Mouse (Mus musculus) hindbrain, embryonic 12.5 days (tissue): ENCODE measurements at regions not wholly inside any gene's neighbourhood (a gene's known extent, or its start where the extent isn't known, plus 50 kb on each side); places are given as distances from the start of the nearest gene placed in this dataset.

Experiments
- ATAC-seq: fragments of 200-750 bp; cut with Nextera tagmentation; 2 replicates; pipeline ENCODE4 v1.8.0; 2017; ENCODE audit warnings: moderate TSS enrichment; ENCODE audit not compliant: low FRiP score
- H3K27ac ChIP-seq: fragments of 300-500 bp; sonication (generic); 2 replicates; pipeline ENCODE4 v1.5.1; 2016; ENCODE audit warnings: mild to moderate bottlenecking
- H3K27me3 ChIP-seq: fragments of 300-500 bp; sonication (generic); 2 replicates; pipeline ENCODE4 v1.6.1; 2016; ENCODE audit warnings: mild to moderate bottlenecking
- H3K36me3 ChIP-seq: fragments of 300-500 bp; sonication (generic); 2 replicates; pipeline ENCODE4 v1.6.1; 2016; ENCODE audit warnings: mild to moderate bottlenecking
- H3K4me1 ChIP-seq: fragments of 300-500 bp; sonication (generic); 2 replicates; pipeline ENCODE4 v1.6.1; 2016
- H3K4me2 ChIP-seq: fragments of 300-500 bp; sonication (generic); replicated peaks from 2 replicates; pipeline ENCODE4 v1.6.1; 2016; ENCODE audit warnings: mild to moderate bottlenecking
- H3K4me3 ChIP-seq: fragments of 300-500 bp; sonication (generic); 2 replicates; pipeline ENCODE4 v1.5.1; 2016; ENCODE audit warnings: mild to moderate bottlenecking
- H3K9ac ChIP-seq: fragments of 300-500 bp; sonication (generic); 2 replicates; pipeline ENCODE4 v1.6.1; 2016; ENCODE audit warnings: mild to moderate bottlenecking, moderate library complexity
- H3K9me3 ChIP-seq: fragments of 300-500 bp; sonication (generic); replicated peaks from 2 replicates; pipeline ENCODE4 v1.6.1; 2016; ENCODE audit warnings: mild to moderate bottlenecking
- WGBS: fragments of 180-500 bp; shearing (Covaris S2); methylation state at CpG from one replicate; pipeline ENCODE4 v1.1.7; 2016; 5-methylcytosine and 5-hydroxymethylcytosine counted together

GRCm38 (mm10) chr8:7205086-7205485, 1456.0 kb downstream of the Efnb2 start:
- no peak for ATAC-seq
- Histone ChIP-seq H3K4me3 (no peak overlapping the region), H3K4me2 (no peak overlapping the region), H3K36me3 (no peaks in the 10 kb centered on the region), H3K9ac (no peak overlapping the region), H3K4me1 (no peaks in the 10 kb centered on the region), H3K27me3 (no peaks in the 10 kb centered on the region), H3K27ac (no peak overlapping the region), H3K9me3 (no peaks in the 10 kb centered on the region)
- WGBS: 83% methylated on average over 4 of the region's 4 CpGs

- Histone ChIP-seq H3K4me1 (no peaks in the 10 kb centered on the region), H3K4me2 (no peak overlapping the region), H3K4me3 (no peak overlapping the region), H3K27ac (no peak overlapping the region), H3K36me3 (no peaks in the 10 kb centered on the region), H3K9me3 (no peaks in the 10 kb centered on the region), H3K9ac (no peak overlapping the region), H3K27me3 (no peaks in the 10 kb centered on the region)
- no peak for ATAC-seq
These were observed 1470.3 kb downstream of the Efnb2 start for GRCm38 (mm10) chr8:7190726-7191125.

- Histone ChIP-seq H3K9ac (no peak overlapping the region), H3K36me3 (no peaks in the 10 kb centered on the region), H3K27ac (no peak overlapping the region), H3K4me2 (no peak overlapping the region), H3K4me3 (no peak overlapping the region), H3K4me1 (no peaks in the 10 kb centered on the region), H3K27me3 (no peaks in the 10 kb centered on the region), H3K9me3 (no peaks in the 10 kb centered on the region)
- WGBS: 94% methylated on average over 5 of the region's 5 CpGs
- no peak for ATAC-seq
These were observed 1497.7 kb downstream of the Efnb2 start for GRCm38 (mm10) chr8:7163361-7163760.

GRCm38 (mm10) chr8:7131746-7132145, 1529.3 kb downstream of the Efnb2 start:
- ATAC-seq: no peak
- no peak overlapping the region for H3K27ac ChIP-seq
- peaks cover 3% of the 10 kb centered on the region; the same call in 1 of the 2 replicates for H3K4me1 ChIP-seq
- H3K36me3 ChIP-seq: no peaks in the 10 kb centered on the region
- H3K9me3 ChIP-seq: no peaks in the 10 kb centered on the region
- WGBS: 37% methylated on average over 4 of the region's 4 CpGs
- H3K4me3 ChIP-seq: no peak overlapping the region
- no peak overlapping the region for H3K4me2 ChIP-seq
- H3K27me3 ChIP-seq: no peaks in the 10 kb centered on the region
- H3K9ac ChIP-seq: no peak overlapping the region

GRCm38 (mm10) chr8:7108849-7109248, 1552.2 kb downstream of the Efnb2 start:
- ATAC-seq: no peak
- no peaks in the 10 kb centered on the region for H3K36me3 ChIP-seq
- no peak overlapping the region for H3K4me2 ChIP-seq
- H3K4me3 ChIP-seq: no peak overlapping the region
- H3K27ac ChIP-seq: no peak overlapping the region
- H3K4me1 ChIP-seq: no peaks in the 10 kb centered on the region
- no peaks in the 10 kb centered on the region for H3K9me3 ChIP-seq
- no peaks in the 10 kb centered on the region for H3K27me3 ChIP-seq
- no peak overlapping the region for H3K9ac ChIP-seq

GRCm38 (mm10) chr8:7097577-7097976, 1563.5 kb downstream of the Efnb2 start:
- WGBS: 24% methylated on average over 2 of the region's 2 CpGs
- no peak overlapping the region for H3K4me3 ChIP-seq
- no peaks in the 10 kb centered on the region for H3K9me3 ChIP-seq
- H3K27ac ChIP-seq: no peak overlapping the region
- H3K36me3 ChIP-seq: no peaks in the 10 kb centered on the region
- H3K4me2 ChIP-seq: no peak overlapping the region
- peak; percentile 96 for ATAC-seq
- H3K4me1 ChIP-seq: no peaks in the 10 kb centered on the region
- no peaks in the 10 kb centered on the region for H3K27me3 ChIP-seq
- no peak overlapping the region for H3K9ac ChIP-seq

GRCm38 (mm10) chr8:7092831-7093230, 1568.2 kb downstream of the Efnb2 start:
- 68% methylated on average over 2 of the region's 2 CpGs for WGBS
- no peaks in the 10 kb centered on the region for H3K36me3 ChIP-seq
- H3K4me1 ChIP-seq: no peaks in the 10 kb centered on the region
- H3K9me3 ChIP-seq: no peaks in the 10 kb centered on the region
- H3K4me2 ChIP-seq: no peak overlapping the region
- no peaks in the 10 kb centered on the region for H3K27me3 ChIP-seq
- no peak for ATAC-seq
- H3K4me3 ChIP-seq: no peak overlapping the region
- H3K9ac ChIP-seq: no peak overlapping the region
- H3K27ac ChIP-seq: no peak overlapping the region

- H3K36me3 ChIP-seq: no peaks in the 10 kb centered on the region
- no peak overlapping the region for H3K27ac ChIP-seq
- no peak for ATAC-seq
- no peak overlapping the region for H3K4me3 ChIP-seq
- no peak overlapping the region for H3K9ac ChIP-seq
- no peak overlapping the region for H3K4me2 ChIP-seq
- no peaks in the 10 kb centered on the region for H3K27me3 ChIP-seq
- no peaks in the 10 kb centered on the region for H3K9me3 ChIP-seq
- no peaks in the 10 kb centered on the region for H3K4me1 ChIP-seq
- 44% methylated on average over 2 of the region's 2 CpGs for WGBS
These were observed 1572.9 kb downstream of the Efnb2 start for GRCm38 (mm10) chr8:7088123-7088522.

- H3K36me3 ChIP-seq: no peaks in the 10 kb centered on the region
- ATAC-seq: no peak
- H3K4me3 ChIP-seq: no peak overlapping the region
- no peak overlapping the region for H3K9ac ChIP-seq
- no peaks in the 10 kb centered on the region for H3K4me1 ChIP-seq
- no peaks in the 10 kb centered on the region for H3K27me3 ChIP-seq
- no peak overlapping the region for H3K27ac ChIP-seq
- no peaks in the 10 kb centered on the region for H3K9me3 ChIP-seq
- no peak overlapping the region for H3K4me2 ChIP-seq
- 87% methylated on average over 4 of the region's 4 CpGs for WGBS
These were observed 1600.8 kb downstream of the Efnb2 start for GRCm38 (mm10) chr8:7060255-7060656.

GRCm38 (mm10) chr8:7026247-7026844, 1634.7 kb downstream of the Efnb2 start:
- no peaks in the 10 kb centered on the region for H3K36me3 ChIP-seq
- no peaks in the 10 kb centered on the region for H3K4me1 ChIP-seq
- no peak overlapping the region for H3K4me2 ChIP-seq
- no peak overlapping the region for H3K4me3 ChIP-seq
- no peak overlapping the region for H3K27ac ChIP-seq
- H3K9me3 ChIP-seq: no peaks in the 10 kb centered on the region
- no peaks in the 10 kb centered on the region for H3K27me3 ChIP-seq
- 83% methylated on average over 3 of the region's 3 CpGs for WGBS
- no peak overlapping the region for H3K9ac ChIP-seq
- no peak for ATAC-seq

- Histone ChIP-seq H3K4me2 (no peak overlapping the region), H3K27me3 (no peaks in the 10 kb centered on the region), H3K9ac (no peak overlapping the region), H3K4me3 (no peak overlapping the region), H3K9me3 (no peaks in the 10 kb centered on the region), H3K4me1 (no peaks in the 10 kb centered on the region), H3K36me3 (no peaks in the 10 kb centered on the region), H3K27ac (no peak overlapping the region)
- WGBS: 88% methylated on average over 3 of the region's 3 CpGs
- no peak for ATAC-seq
These were observed 1636.7 kb downstream of the Efnb2 start for GRCm38 (mm10) chr8:7024336-7024735.

GRCm38 (mm10) chr8:7011881-7012280, 1649.2 kb downstream of the Efnb2 start:
- no peaks in the 10 kb centered on the region for H3K36me3 ChIP-seq
- H3K4me3 ChIP-seq: no peak overlapping the region
- H3K4me1 ChIP-seq: no peaks in the 10 kb centered on the region
- ATAC-seq: no peak
- H3K27ac ChIP-seq: no peak overlapping the region
- H3K9ac ChIP-seq: no peak overlapping the region
- H3K4me2 ChIP-seq: no peak overlapping the region
- whole genome bisulfite sequencing: 77% methylated on average over 5 of the region's 5 CpGs
- H3K27me3 ChIP-seq: no peaks in the 10 kb centered on the region
- no peaks in the 10 kb centered on the region for H3K9me3 ChIP-seq

GRCm38 (mm10) chr8:6991516-6991915, 1669.5 kb downstream of the Efnb2 start:
- no peaks in the 10 kb centered on the region for H3K4me1 ChIP-seq
- H3K9ac ChIP-seq: no peak overlapping the region
- ATAC-seq: no peak
- no peak overlapping the region for H3K27ac ChIP-seq
- H3K36me3 ChIP-seq: no peaks in the 10 kb centered on the region
- no peak overlapping the region for H3K4me2 ChIP-seq
- no peak overlapping the region for H3K4me3 ChIP-seq
- 86% methylated on average over 2 of the region's 2 CpGs for WGBS
- no peaks in the 10 kb centered on the region for H3K9me3 ChIP-seq
- H3K27me3 ChIP-seq: no peaks in the 10 kb centered on the region
